8 mouse cellular contexts compared by ENCODE assay signal in genomic region chr2:71026787-71027186, GRCm38 (mm10). TPM values are rescaled to one million over a fixed set of nuclear protein-coding genes. Genes with fewer than 3 reads are reported as not detected.
A peak's percentile ranks its signal among the peaks of the same experiment; 100 is the strongest.
DNase-seq lines count a peak whose midpoint lies in the region; ATAC-seq and TF ChIP-seq lines count a peak whose summit lies in the region.

No protein-coding gene starts in this region.

- TF ChIP-seq CTCF in brain, embryonic 14.5 days (IDR thresholded peaks at IDR 0.05; ENCODE audit: borderline replicate concordance, extremely low read depth, insufficient read depth, insufficient read length), result peak; percentile 19; the same call in 1 of the 2 replicates

- no peak for TF ChIP-seq POLR2A in brain, embryonic 14.5 days (IDR thresholded peaks at IDR 0.05; ENCODE audit: borderline replicate concordance, extremely low read depth, insufficient read depth, insufficient read length, poor library complexity, severe bottlenecking)

- peaks cover 14% of the 10 kb centered on the region; the same call in 1 of the 2 replicates for H3K4me1 ChIP-seq in hindbrain, embryonic 10.5 days (replicated peaks)
- H3K4me1 ChIP-seq in liver, embryonic 11.5 days (replicated peaks; ENCODE audit: control insufficient read depth, insufficient read depth, low read length), result peaks cover 4% of the 10 kb centered on the region; the same call in 1 of the 2 replicates

- WGBS in hindbrain, embryonic 10.5 days, result 38% methylated on average over 5 of the region's 5 CpGs
- WGBS in liver, embryonic 11.5 days, result 25% methylated on average over 5 of the region's 5 CpGs

- H3K4me2 ChIP-seq in liver, embryonic 11.5 days, result no peak overlapping the region

- H3K4me3 ChIP-seq in hindbrain, embryonic 10.5 days, result no peak overlapping the region
- no peak overlapping the region for H3K4me3 ChIP-seq in liver, embryonic 11.5 days (ENCODE audit: low read depth, low read length)

- H3K36me3 ChIP-seq in hindbrain, embryonic 10.5 days, result no peaks in the 10 kb centered on the region
- no peaks in the 10 kb centered on the region for H3K36me3 ChIP-seq in liver, embryonic 11.5 days (ENCODE audit: control insufficient read depth, insufficient read depth, low read length)

- no peak overlapping the region for H3K9ac ChIP-seq in liver, embryonic 11.5 days (ENCODE audit: low read depth, low read length)

- DNase-seq in cerebellum, postnatal 10 days, result peak; percentile 41 to 47
- no peak for DNase-seq in cerebellum, adult 11 months
- DNase-seq in brain, embryonic 14.5 days (ENCODE audit: low read depth), result peak; percentile 70
- peak; percentile 45 for DNase-seq in hindbrain, embryonic 10.5 days (ENCODE audit: low spot score)
- no peak for DNase-seq in liver, embryonic 11.5 days (ENCODE audit: low spot score)
- DNase-seq in yolk sac, embryonic 10.5 days (ENCODE audit: low spot score), result peak; percentile 64
- no peak for DNase-seq in urinary bladder, postnatal 25 days (ENCODE audit: low spot score)

- no peaks in the 10 kb centered on the region for H3K9me3 ChIP-seq in hindbrain, embryonic 10.5 days
- H3K9me3 ChIP-seq in liver, embryonic 11.5 days (ENCODE audit: control insufficient read depth, low read length), result no peaks in the 10 kb centered on the region

- H3K27ac ChIP-seq in hindbrain, embryonic 10.5 days, result no peak overlapping the region
- no peak overlapping the region for H3K27ac ChIP-seq in liver, embryonic 11.5 days (ENCODE audit: low read depth, low read length)

- peak; percentile 79 for ATAC-seq in liver, embryonic 11.5 days (replicated peaks; ENCODE audit: low FRiP score)
- no peak for ATAC-seq in monocyte, adult 5-6 weeks (replicated peaks; ENCODE audit: insufficient number of reproducible peaks, low FRiP score, low TSS enrichment, poor library complexity, severe bottlenecking)

- H3K27me3 ChIP-seq in hindbrain, embryonic 10.5 days (ENCODE audit: insufficient read depth, poor library complexity, severe bottlenecking), result no peaks in the 10 kb centered on the region
- no peaks in the 10 kb centered on the region for H3K27me3 ChIP-seq in liver, embryonic 11.5 days (replicated peaks; ENCODE audit: control insufficient read depth, insufficient read depth, low read length)

RNA-seq across cellular contexts. Expression of gene Dcaf17, which starts 28.3 kb away (rescaled TPM):
- 10.0 and 11.2 TPM in 2 replicates for polyA plus RNA-seq in brain, embryonic 14.5 days (2012; rRNA removed)
- polyA plus RNA-seq in hindbrain, embryonic 10.5 days (2016; fragmentation: Nextera tagmentation; extraction: Ambion mirVana), result 39.1 and 44.6 TPM in 2 replicates
- polyA plus RNA-seq in liver, embryonic 11.5 days (2014; fragmentation: Nextera tagmentation; extraction: Ambion mirVana), result 34.6 and 39.0 TPM in 2 replicates
- total RNA-seq in monocyte, adult 5-6 weeks (2017), result 10.7 to 18.0 TPM (median 13.4 TPM) in 3 replicates

RNA-seq across cellular contexts. Expression of gene Mettl8, which starts 28.6 kb away (rescaled TPM):
- 11.8 and 13.2 TPM in 2 replicates for polyA plus RNA-seq in brain, embryonic 14.5 days (2012; rRNA removed)
- polyA plus RNA-seq in hindbrain, embryonic 10.5 days (2016; fragmentation: Nextera tagmentation; extraction: Ambion mirVana), result 21.0 and 22.3 TPM in 2 replicates
- polyA plus RNA-seq in liver, embryonic 11.5 days (2014; fragmentation: Nextera tagmentation; extraction: Ambion mirVana), result 21.9 and 24.1 TPM in 2 replicates
- 7.7 to 24.9 TPM (median 8.8 TPM) in 3 replicates for total RNA-seq in monocyte, adult 5-6 weeks (2017)

Comparison
In these comparisons a context has a peak if more than half of its experiments do, and no peak if none do; other contexts are left out.
1. DNase-seq: peak in cerebellum, postnatal 10 days (2 of 2), brain, embryonic 14.5 days (single experiment), hindbrain, embryonic 10.5 days (single experiment) and yolk sac, embryonic 10.5 days (single experiment); none in cerebellum, adult 11 months (single experiment), liver, embryonic 11.5 days (single experiment) and urinary bladder, postnatal 25 days (single experiment).